Mouse (Mus musculus) ES-E14 (cell line): ENCODE data around the gene Naip2.
"Not testable (repeated sequence)": the region's sequence is repeated elsewhere in the genome, so short reads cannot be mapped to it uniquely, and the experiment has no call there.

ENCODE experiments used
- CHD2 ChIP-seq: IDR thresholded peaks from 2 replicates; pipeline ENCODE4 v1.6.1; 2014; ENCODE audit warnings: mild to moderate bottlenecking, low read depth, low read length, inconsistent platforms
- HCFC1 ChIP-seq: IDR thresholded peaks from 2 replicates; pipeline ENCODE4 v1.6.1; 2012; ENCODE audit warnings: low read length, inconsistent platforms, borderline replicate concordance; ENCODE audit not compliant: insufficient read depth
- MAFK ChIP-seq: IDR thresholded peaks from 2 replicates; pipeline ENCODE4 v1.6.1; 2014; ENCODE audit warnings: mild to moderate bottlenecking, low read depth, low read length, inconsistent platforms; ENCODE audit not compliant: insufficient read depth
- ZC3H11A ChIP-seq: IDR thresholded peaks from 2 replicates; pipeline ENCODE4 v1.6.1; 2012; ENCODE audit warnings: low read depth, mild to moderate bottlenecking, inconsistent platforms, low read length, borderline replicate concordance
- ZNF384 ChIP-seq: IDR thresholded peaks from 2 replicates; pipeline ENCODE4 v1.6.1; 2012; ENCODE audit warnings: low read depth, low read length, inconsistent platforms

GRCm38 (mm10) chr13:100174360-100174759, 27.5 kb downstream of the Naip2 start:
- not testable (repeated sequence) for TF ChIP-seq ZC3H11A, ZNF384, CHD2, MAFK, HCFC1
